Mouse (Mus musculus) heart, postnatal 10 days (tissue): ENCODE measurements at regions not wholly inside any gene's neighbourhood (a gene's known extent, or its start where the extent isn't known, plus 50 kb on each side); places are given as distances from the start of the nearest gene placed in this dataset.
A peak's percentile ranks its signal among the peaks of the same experiment; 100 is the strongest.
"Not testable (repeated sequence)": the region's sequence is repeated elsewhere in the genome, so short reads cannot be mapped to it uniquely, and the experiment has no call there.

ENCODE experiments used
- DNase-seq, 2 experiments: peaks; one replicate each; pipeline ENCODE4 v3.0.0; 2021
- intact Hi-C: fragments of 180-260 bp; cut with DNase I; formaldehyde crosslinking; loops from one replicate; pipeline ENCODE4 v1.15.1; 2025

GRCm38 (mm10) chr5:16937840-16938239 is 146.2 kb downstream of the Gm28710 start:
- peak; percentile 21 to 59 for DNase-seq
- intact Hi-C loops: loop anchor here (5.0 kb wide), 1 partner anchor 829 kb away; no protein-coding TSS in a partner anchor

GRCm38 (mm10) chr5:16947430-16947829 is 155.8 kb downstream of the Gm28710 start:
- intact Hi-C loops: loop anchor here (5.0 kb wide), 1 partner anchor 625 kb away; the partner anchor contains the start of gene Sema3c
- peak; percentile 11 to 47 for DNase-seq

GRCm38 (mm10) chr5:16967735-16968134 is 176.1 kb downstream of the Gm28710 start:
- intact Hi-C loops: no loop called here
- no peak for DNase-seq

GRCm38 (mm10) chr5:16968817-16969216 is 177.2 kb downstream of the Gm28710 start:
- DNase-seq, intact Hi-C loops: not testable (repeated sequence)

- intact Hi-C loops: no loop called here
Measured at GRCm38 (mm10) chr5:16973206-16973896, 181.7 kb downstream of the Gm28710 start.

GRCm38 (mm10) chr5:16976006-16976405 is 184.4 kb downstream of the Gm28710 start:
- DNase-seq: no peak
- intact Hi-C loops: no loop called here

More at GRCm38 (mm10) chr5:16973206-16973896, 181.7 kb downstream of the Gm28710 start:
- peak; percentile 34 to 46 for DNase-seq

GRCm38 (mm10) chr5:16984877-16985276 is 193.3 kb downstream of the Gm28710 start:
- no peak for DNase-seq
- intact Hi-C loops: no loop called here

GRCm38 (mm10) chr5:16991518-16991917 is 199.9 kb downstream of the Gm28710 start:
- DNase-seq: no peak
- intact Hi-C loops: no loop called here

GRCm38 (mm10) chr5:16999183-16999582 is 207.6 kb downstream of the Gm28710 start:
- peak; percentile 12 to 15 for DNase-seq
- intact Hi-C loops: no loop called here

GRCm38 (mm10) chr5:17006807-17007522 is 215.4 kb downstream of the Gm28710 start:
- intact Hi-C loops: no loop called here
- DNase-seq: no peak

- peak; percentile 28 to 35 for DNase-seq
- intact Hi-C loops: no loop called here
Measured at GRCm38 (mm10) chr5:17021636-17022035, 230.0 kb downstream of the Gm28710 start.

- intact Hi-C loops: no loop called here
- no peak for DNase-seq
Measured at GRCm38 (mm10) chr5:17053935-17054334, 262.3 kb downstream of the Gm28710 start.

- intact Hi-C loops: no loop called here
- no peak for DNase-seq
Measured at GRCm38 (mm10) chr5:17064565-17064964, 273.0 kb downstream of the Gm28710 start.

- intact Hi-C loops: no loop called here
- DNase-seq: no peak
Measured at GRCm38 (mm10) chr5:17080405-17080804, 288.8 kb downstream of the Gm28710 start.

- intact Hi-C loops: loop anchor here (5.0 kb wide), 2 partner anchors 461 to 656 kb away; partner anchors contain the start of gene Sema3c
Measured at GRCm38 (mm10) chr5:17111556-17111955, 261.4 kb upstream of the Speer4f2 start.

GRCm38 (mm10) chr5:17112026-17112425 is 261.0 kb upstream of the Speer4f2 start:
- intact Hi-C loops: loop anchor here (5.0 kb wide), 2 partner anchors 460 to 655 kb away; partner anchors contain the start of gene Sema3c
- DNase-seq: peak; percentile 10 to 14

More at GRCm38 (mm10) chr5:17111556-17111955, 261.4 kb upstream of the Speer4f2 start:
- no peak for DNase-seq

- DNase-seq: no peak
- intact Hi-C loops: no loop called here
Measured at GRCm38 (mm10) chr5:17115035-17115434, 257.9 kb upstream of the Speer4f2 start.

- DNase-seq: peak; percentile 25 to 31
Measured at GRCm38 (mm10) chr5:17116072-17116471, 256.9 kb upstream of the Speer4f2 start.

GRCm38 (mm10) chr5:17125240-17125639 is 247.7 kb upstream of the Speer4f2 start:
- intact Hi-C loops: no loop called here

More at GRCm38 (mm10) chr5:17116072-17116471, 256.9 kb upstream of the Speer4f2 start:
- intact Hi-C loops: no loop called here

GRCm38 (mm10) chr5:17127501-17127900 is 245.5 kb upstream of the Speer4f2 start:
- intact Hi-C loops: no loop called here
- no peak for DNase-seq

More at GRCm38 (mm10) chr5:17125240-17125639, 247.7 kb upstream of the Speer4f2 start:
- no peak for DNase-seq

- intact Hi-C loops: no loop called here
- DNase-seq: peak in 1 of 2 experiments; percentile 15
Measured at GRCm38 (mm10) chr5:17135489-17135888, 237.5 kb upstream of the Speer4f2 start.
